Mouse (Mus musculus): ENCODE results near the gene Ackr4.

GRCm38 (mm10) chr9:104070863-104071604 lies 55.7 kb downstream of the Ackr4 start:
- no peak for TF ChIP-seq MAFK (IDR thresholded peaks at IDR 0.05; ENCODE audit: borderline replicate concordance, low read depth, low read length)
- TF ChIP-seq POLR2A (IDR thresholded peaks at IDR 0.05; ENCODE audit: control insufficient read depth in 1 of 2, insufficient read depth in 1 of 2, low read depth in 1 of 2, low read length in 2 of 2, poor library complexity in 1 of 2) = no peak
- no peak for TF ChIP-seq TCF12 (IDR thresholded peaks at IDR 0.05; ENCODE audit: low read depth, low read length)
- no peak for TF ChIP-seq CTCF (IDR thresholded peaks at IDR 0.05 in 2 of 3, conservative IDR thresholded peaks at IDR 0.05 in 1 of 3; ENCODE audit: control insufficient read depth in 1 of 3, insufficient read depth in 1 of 3, low read depth in 2 of 3, low read length in 3 of 3, poor library complexity in 1 of 3, severe bottlenecking in 1 of 3)
- TF ChIP-seq RAD21 (IDR thresholded peaks at IDR 0.05; ENCODE audit: low read depth, low read length) = no peak
- TF ChIP-seq HCFC1 (IDR thresholded peaks at IDR 0.05; ENCODE audit: low read depth, low read length) = no peak
- no peak for TF ChIP-seq MYC (IDR thresholded peaks at IDR 0.05; ENCODE audit: low read depth, low read length)
